Mouse (Mus musculus) erythroblast, adult 5-6 weeks (primary cell): ENCODE measurements around the gene E130308A19Rik. TPM values are rescaled to one million over a fixed set of nuclear protein-coding genes. Genes with fewer than 3 reads are reported as not detected.

Experiments used
- ATAC-seq: replicated peaks from 2 replicates; pipeline ENCODE4 v1.8.0; 2016; ENCODE audit warnings: moderate number of reproducible peaks, mild to moderate bottlenecking, moderate TSS enrichment, inconsistent platforms; ENCODE audit not compliant: poor library complexity, low FRiP score, severe bottlenecking
- total RNA-seq, 2 experiments: library from RNA; stranded (forward) in 1 of 2; stranded (reverse) in 1 of 2; fragments of 150-400 nt in 1 of 2; fragments of 200-764, 138-1000 nt in 1 of 2; gene quantifications; 2 replicates each; pipeline versions ENCODE4 v1.2.3 to v1.2.4; 2015 to 2017; ENCODE audit warnings: low replicate concordance in 2 of 2

The E130308A19Rik gene
- total RNA-seq, 2 experiments from 2014 or later = 5.0 to 7.4 TPM

DNA sequence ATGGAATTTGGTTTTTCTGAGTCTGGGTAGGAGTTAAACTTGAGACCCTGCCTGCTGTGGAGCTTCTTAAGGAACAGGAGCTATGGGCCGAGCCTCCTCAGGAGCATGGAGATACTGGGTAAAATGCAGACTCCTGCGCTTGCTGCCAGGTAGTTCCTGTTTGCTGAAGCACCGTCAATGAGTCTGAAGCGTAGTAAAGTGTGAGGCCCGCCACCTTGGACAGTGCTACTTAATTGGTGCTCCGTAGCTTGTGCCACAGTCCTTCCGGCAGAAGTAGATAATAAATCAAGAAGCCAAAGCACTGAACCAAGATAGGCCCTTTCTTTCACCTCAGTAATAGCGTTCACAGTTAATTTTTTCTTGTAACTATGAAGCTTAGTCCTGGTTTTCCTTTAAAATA, 92.5 kb downstream of the E130308A19Rik start:
- ATAC-seq = no peak

GRCm38 (mm10) chr4:59719481-59720355, 93.7 kb downstream of the E130308A19Rik start:
- no peak for ATAC-seq

DNA sequence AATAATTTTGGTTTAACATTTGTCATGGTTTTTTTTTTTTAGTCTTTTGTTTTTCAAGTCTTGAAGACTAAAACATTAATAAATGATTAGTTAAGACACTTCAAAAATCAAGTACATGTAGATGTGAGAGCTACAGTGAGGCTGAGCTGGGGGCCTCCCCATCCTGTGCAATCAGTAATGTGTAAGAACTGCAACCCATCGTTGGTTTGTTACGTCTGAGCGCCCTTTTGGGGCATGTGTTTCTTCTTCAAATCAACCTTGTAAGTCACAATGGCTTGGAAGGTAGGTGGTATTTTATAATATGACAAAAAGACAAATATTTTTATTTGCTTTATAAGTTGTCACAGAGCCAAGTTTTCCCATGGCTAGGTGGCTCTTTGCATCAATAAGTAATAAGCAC, 95.8 kb downstream of the E130308A19Rik start:
- ATAC-seq = no peak

DNA sequence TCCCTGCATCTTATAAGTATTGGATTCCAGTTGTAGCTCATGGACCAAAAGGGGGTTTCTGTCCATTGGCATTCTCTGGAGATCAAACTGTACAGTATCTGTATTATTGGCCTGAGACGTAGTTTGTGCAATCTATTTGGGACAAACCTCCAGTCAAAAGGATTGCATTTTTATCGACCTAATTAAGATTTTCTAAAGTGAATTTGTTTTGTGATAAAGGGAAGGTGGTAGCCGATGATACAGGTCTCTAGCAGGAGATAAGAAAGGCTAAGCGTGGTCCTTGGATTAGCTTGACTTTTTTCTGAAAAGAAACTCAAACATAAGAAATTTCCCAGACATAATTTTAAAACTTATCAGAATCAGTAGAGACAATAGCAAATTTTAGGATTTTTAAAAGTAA, 99.6 kb downstream of the E130308A19Rik start:
- no peak for ATAC-seq

DNA sequence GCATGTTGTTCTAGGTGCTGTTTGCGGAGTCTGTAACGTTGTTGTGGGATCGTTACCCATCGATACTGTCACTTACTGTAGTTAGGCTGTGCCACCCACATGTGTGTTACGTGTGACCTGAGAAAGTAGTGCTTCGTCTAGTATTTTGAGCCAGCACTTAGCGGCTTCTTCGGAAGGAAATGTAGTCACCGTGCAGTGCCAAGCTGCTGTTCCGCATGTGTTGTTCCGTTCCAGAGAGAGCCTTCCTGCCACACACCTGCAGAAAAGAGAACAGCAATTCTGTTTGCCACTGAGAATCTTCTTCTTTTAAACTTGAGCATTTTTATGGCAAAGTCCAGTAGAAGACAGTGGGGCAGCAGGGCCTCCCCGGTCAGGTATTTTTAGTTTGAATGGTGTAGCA, 100.5 kb downstream of the E130308A19Rik start:
- no peak for ATAC-seq

DNA sequence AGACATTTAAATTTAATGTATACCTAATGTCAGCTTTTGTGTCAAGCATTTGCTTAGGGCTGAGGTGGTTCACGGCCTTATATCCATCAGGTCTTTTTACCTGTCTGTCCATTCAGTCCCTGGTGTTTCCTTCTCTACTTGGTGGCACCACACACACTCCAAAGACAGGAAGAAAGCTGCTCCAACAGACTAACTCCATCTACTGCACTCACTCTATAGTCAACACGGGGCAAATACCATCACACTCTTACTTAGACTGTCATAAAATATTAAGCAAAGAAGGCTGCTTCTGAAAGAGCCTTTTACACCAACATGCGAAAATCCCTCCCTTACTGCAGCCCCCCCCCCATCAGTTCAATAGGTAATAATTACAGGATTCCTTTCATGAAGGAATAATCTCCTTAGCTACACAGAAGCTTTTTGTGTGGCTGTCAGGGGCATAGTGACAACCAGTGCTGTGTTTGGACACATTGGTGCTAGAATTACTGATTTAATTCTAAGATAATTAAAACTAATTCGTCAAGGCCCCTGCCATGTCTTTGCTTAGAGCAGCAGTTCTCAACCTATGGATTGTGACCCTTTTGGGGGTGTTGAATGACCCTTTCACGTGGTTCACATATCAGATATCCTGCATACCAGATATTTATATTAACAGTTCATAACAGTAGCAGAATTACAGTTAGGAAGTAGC, 101.3 kb downstream of the E130308A19Rik start:
- no peak for ATAC-seq

GRCm38 (mm10) chr4:59727878-59728261, 101.9 kb downstream of the E130308A19Rik start:
- ATAC-seq = no peak

DNA sequence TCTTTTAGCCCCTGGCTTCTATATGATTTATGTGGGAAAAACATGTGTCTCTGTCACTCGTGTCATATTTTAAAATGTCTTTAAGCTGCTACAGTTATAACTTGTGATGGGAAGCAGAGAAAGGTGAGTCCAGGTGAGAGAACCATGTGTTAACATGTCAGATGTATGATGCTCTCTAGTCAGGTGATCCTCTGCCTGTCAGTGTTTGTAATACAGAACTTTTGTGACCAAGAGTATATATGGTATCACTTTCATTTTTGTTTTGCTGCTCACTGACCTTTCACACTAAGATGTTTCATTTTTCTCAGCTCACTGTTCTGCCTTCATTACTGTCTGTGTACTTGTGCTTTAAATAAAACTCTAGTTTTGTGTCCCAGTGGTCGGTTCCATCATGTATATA, 102.8 kb downstream of the E130308A19Rik start:
- ATAC-seq = no peak

DNA sequence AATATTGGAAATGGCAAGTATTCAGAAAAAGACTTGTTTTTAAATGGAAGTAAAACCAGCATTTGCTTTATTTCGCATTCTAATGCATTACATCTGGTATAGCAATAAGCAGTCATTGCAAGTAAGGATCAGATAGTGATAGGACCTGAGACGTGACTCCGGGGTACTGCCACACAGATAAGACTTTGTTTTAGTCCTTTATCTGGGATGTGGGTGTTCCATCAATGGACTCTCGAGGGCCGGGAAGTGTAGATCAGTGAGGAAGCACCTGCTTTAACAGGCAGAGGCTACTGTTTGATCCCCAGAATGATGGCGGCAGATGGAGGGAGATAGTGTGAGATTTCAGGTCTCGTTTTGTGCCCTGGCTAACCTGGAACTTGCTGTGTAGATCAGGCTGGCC, 105.5 kb downstream of the E130308A19Rik start:
- ATAC-seq = no peak

- no peak for ATAC-seq
These were observed 113.3 kb downstream of the E130308A19Rik start for GRCm38 (mm10) chr4:59739321-59739720.

DNA sequence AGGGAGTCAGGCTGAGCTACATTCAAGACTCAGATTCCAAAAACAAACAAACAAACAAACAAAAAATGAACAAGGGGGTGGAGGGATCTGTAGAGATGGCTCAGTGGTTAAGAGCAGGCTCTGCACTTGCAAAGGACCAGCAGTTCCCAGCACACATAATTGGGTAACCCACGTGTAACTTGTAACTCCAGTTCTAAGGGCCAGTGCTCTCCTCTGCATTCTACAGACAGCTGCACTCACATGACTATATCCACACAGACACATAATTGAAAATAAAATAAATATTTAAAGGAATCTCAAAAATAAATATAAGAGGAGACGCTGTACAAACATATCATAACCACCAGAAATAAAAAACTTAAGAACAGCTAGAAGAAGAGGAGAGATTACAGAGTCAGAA, 113.9 kb downstream of the E130308A19Rik start:
- ATAC-seq = no peak

- no peak for ATAC-seq
These were observed 127.6 kb downstream of the E130308A19Rik start for GRCm38 (mm10) chr4:59753491-59754140.

- ATAC-seq = no peak
These were observed 130.5 kb downstream of the E130308A19Rik start for GRCm38 (mm10) chr4:59756332-59757082.

DNA sequence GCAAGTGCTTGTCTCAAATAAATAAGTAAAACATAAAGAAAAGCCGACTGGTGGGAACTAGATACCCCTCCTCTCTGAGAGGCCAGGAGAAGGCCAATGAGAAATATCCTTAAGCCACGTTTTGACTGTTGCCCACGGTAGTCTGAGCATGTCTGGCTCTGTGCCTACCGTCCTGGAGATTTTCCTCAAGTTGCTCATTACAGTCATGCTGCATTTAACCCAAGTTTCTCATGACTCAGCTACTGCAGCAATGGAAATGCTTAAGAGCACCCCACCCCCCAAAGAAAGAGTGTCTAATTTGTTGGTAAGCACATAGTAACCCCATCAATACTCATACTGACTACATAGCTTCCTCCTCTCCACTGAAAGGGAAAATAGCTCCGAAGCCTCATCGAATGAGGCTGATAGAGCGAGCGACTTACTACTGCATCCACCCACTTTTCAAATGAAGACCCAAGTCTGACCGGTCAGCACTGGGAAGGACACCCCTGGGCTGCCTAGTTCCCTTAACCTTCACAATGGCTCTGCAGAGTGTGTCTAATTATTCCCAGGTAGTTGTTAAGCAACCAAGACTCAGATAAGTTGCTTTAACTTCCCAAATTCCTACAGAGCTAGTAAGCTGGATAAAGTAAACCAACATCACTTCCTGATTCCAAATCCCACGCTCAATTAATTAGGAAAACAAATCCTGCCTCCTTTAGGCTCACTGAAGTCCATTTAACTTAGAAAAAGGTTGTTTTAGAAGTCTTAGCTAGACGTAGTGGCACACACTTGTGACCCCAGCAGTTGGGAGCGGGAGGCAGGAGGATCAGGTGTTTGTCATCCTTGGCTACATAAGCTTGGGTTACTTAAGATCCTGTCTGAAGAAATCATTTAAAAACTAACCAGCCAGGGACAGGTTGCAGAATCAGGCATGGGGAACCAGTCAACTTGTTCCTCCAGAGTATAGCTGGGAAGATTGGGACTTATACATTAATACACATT, 131.7 kb downstream of the E130308A19Rik start:
- no peak for ATAC-seq

DNA sequence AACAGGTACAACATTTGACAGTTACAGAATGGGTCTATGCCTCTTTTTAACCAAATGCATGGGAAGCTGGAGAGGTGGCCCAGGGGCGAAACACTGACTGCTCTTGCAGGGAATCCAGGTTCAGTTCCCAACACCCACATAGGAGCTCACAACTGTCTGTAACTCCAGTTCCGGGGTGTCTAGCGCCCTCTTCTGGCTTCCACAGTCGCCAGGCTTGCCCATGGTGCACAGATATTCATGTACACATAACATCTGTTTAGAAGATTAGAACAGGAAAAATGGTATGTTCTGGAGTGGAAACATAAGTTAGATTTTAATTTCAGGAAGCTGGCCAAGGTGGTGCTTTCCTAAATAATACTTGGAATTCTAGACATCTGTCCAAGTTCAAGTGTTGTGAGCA, 134.0 kb downstream of the E130308A19Rik start:
- ATAC-seq = no peak

GRCm38 (mm10) chr4:59760636-59761364, 134.8 kb downstream of the E130308A19Rik start:
- no peak for ATAC-seq

DNA sequence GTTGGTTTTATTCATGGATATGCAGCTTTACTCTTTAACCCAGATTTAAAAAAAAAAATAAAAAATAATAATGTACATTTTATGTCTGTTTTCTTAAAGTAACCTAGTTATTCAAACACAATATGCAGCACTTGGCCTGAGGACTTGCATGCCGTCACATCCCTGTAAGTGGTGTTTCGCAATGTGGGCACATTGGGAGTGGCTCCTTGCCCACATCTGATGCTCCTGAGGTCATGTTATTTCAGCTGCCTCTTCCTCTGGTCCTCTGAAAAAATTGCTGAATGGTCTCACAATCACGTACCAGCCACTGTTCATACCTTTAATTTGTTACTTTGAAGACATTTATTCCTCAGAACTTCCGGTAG, 135.3 kb downstream of the E130308A19Rik start:
- no peak for ATAC-seq

DNA sequence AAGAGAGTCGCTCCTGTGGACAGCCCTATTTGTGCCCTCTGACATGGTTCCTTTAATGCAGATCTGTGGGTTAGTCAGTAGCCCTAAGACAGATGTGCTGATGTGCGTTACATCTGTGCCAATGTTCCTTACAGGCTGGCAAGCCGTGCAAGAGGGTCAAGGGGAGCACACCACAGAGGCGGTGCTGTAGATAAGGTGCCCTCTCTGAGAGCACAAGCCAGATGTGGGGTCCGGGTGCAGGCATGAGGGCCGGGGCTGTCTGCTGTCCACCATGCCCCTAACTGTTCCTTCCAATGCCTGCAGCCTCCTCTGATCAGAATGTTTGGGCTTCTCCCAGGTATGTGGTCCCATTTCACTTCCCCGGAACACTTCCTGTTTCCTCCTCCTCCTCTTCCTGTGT, 138.9 kb downstream of the E130308A19Rik start:
- no peak for ATAC-seq
